Mouse (Mus musculus) heart, embryonic 13.5 days (tissue): Measurements from ENCODE around the gene Agbl4. TPM values are rescaled to one million over a fixed set of nuclear protein-coding genes. Genes with fewer than 3 reads are reported as not detected.

Source experiments
- ATAC-seq: fragments of 200-750 bp; cut with Nextera tagmentation; 2 replicates; pipeline ENCODE4 v1.8.0; 2017; ENCODE audit warnings: moderate TSS enrichment; ENCODE audit not compliant: insufficient number of reproducible peaks, low FRiP score, low TSS enrichment; ENCODE audit errors: extremely low read depth
- H3K27ac ChIP-seq: fragments of 300-500 bp; sonication (generic); replicated peaks from 2 replicates; pipeline ENCODE4 v1.5.1; 2015; ENCODE audit warnings: moderate library complexity, mild to moderate bottlenecking, inconsistent platforms
- H3K27me3 ChIP-seq: fragments of 300-500 bp; sonication (generic); replicated peaks from 2 replicates; pipeline ENCODE4 v1.6.1; 2015; ENCODE audit warnings: mild to moderate bottlenecking, inconsistent platforms
- H3K36me3 ChIP-seq: fragments of 300-500 bp; sonication (generic); 2 replicates; pipeline ENCODE4 v1.6.1; 2015; ENCODE audit warnings: mild to moderate bottlenecking, inconsistent platforms
- H3K4me1 ChIP-seq: fragments of 300-500 bp; sonication (generic); 2 replicates; pipeline ENCODE4 v1.6.1; 2015; ENCODE audit warnings: inconsistent platforms
- H3K4me2 ChIP-seq: fragments of 300-500 bp; sonication (generic); 2 replicates; pipeline ENCODE4 v1.6.1; 2015; ENCODE audit warnings: inconsistent platforms, mild to moderate bottlenecking, moderate library complexity
- H3K4me3 ChIP-seq: fragments of 300-500 bp; sonication (generic); 2 replicates; pipeline ENCODE4 v1.5.1; 2015; ENCODE audit warnings: moderate library complexity, mild to moderate bottlenecking, inconsistent platforms
- H3K9ac ChIP-seq: fragments of 300-500 bp; sonication (generic); 2 replicates; pipeline ENCODE4 v1.6.1; 2015; ENCODE audit warnings: inconsistent platforms, mild to moderate bottlenecking, moderate library complexity
- H3K9me3 ChIP-seq: fragments of 300-500 bp; sonication (generic); 2 replicates; pipeline ENCODE4 v1.6.1; 2016; ENCODE audit warnings: inconsistent platforms
- WGBS: fragments of 180-500 bp; shearing (Covaris S2); methylation state at CpG from one replicate; pipeline ENCODE4 v1.1.7; 2015; ENCODE audit warnings: mixed read lengths; 5-methylcytosine and 5-hydroxymethylcytosine counted together
- polyA plus RNA-seq: library from polyadenylated mRNA; unstranded; fragments of >200 nt; fragmentation: Nextera tagmentation; extraction: Ambion mirVana; gene quantifications from 2 replicates; pipeline ENCODE4 v1.2.1, GENCODE M21; 2015

Agbl4 gene
- polyA plus RNA-seq, 1 experiment from 2014 or later = 0.94 TPM

GRCm38 (mm10) chr4:111449442-111450199 lies 1052.2 kb downstream of the Agbl4 start:
- Histone ChIP-seq H3K27ac (peak overlapping the region; percentile 20; the same call in 1 of the 2 replicates), H3K27me3 (no peaks in the 10 kb centered on the region), H3K4me3 (no peak overlapping the region), H3K36me3 (peaks cover 41% of the 10 kb centered on the region), H3K4me1 (peaks cover 32% of the 10 kb centered on the region), H3K9ac (no peak overlapping the region), H3K9me3 (no peaks in the 10 kb centered on the region), H3K4me2 (no peak overlapping the region)
- no peak for ATAC-seq
- 42% methylated on average over 7 of the region's 7 CpGs for WGBS

- Histone ChIP-seq H3K4me3 (no peak overlapping the region), H3K27ac (no peak overlapping the region), H3K27me3 (no peaks in the 10 kb centered on the region), H3K9me3 (no peaks in the 10 kb centered on the region), H3K9ac (no peak overlapping the region), H3K4me1 (peaks cover 43% of the 10 kb centered on the region), H3K4me2 (no peak overlapping the region), H3K36me3 (peaks cover 53% of the 10 kb centered on the region)
- ATAC-seq = no peak
- 29% methylated on average over 7 of the region's 7 CpGs for WGBS
Observed at GRCm38 (mm10) chr4:111451283-111451918, 1053.9 kb downstream of the Agbl4 start.

- H3K4me1 ChIP-seq = peaks cover 48% of the 10 kb centered on the region
- no peak overlapping the region for H3K9ac ChIP-seq
- H3K9me3 ChIP-seq = no peaks in the 10 kb centered on the region
- no peaks in the 10 kb centered on the region for H3K27me3 ChIP-seq
- WGBS = 83% methylated on average over 5 of the region's 5 CpGs
- no peak for ATAC-seq
- no peak overlapping the region for H3K4me3 ChIP-seq
- H3K36me3 ChIP-seq = peaks cover 61% of the 10 kb centered on the region
- H3K4me2 ChIP-seq = no peak overlapping the region
- no peak overlapping the region for H3K27ac ChIP-seq
Observed at GRCm38 (mm10) chr4:111452192-111452591, 1054.7 kb downstream of the Agbl4 start.

- no peak overlapping the region for H3K27ac ChIP-seq
- H3K9me3 ChIP-seq = no peaks in the 10 kb centered on the region
- WGBS = 75% methylated on average over 3 of the region's 3 CpGs
- no peak for ATAC-seq
- H3K9ac ChIP-seq = no peak overlapping the region
- H3K4me2 ChIP-seq = no peak overlapping the region
- no peaks in the 10 kb centered on the region for H3K27me3 ChIP-seq
- H3K36me3 ChIP-seq = peaks cover 70% of the 10 kb centered on the region
- H3K4me1 ChIP-seq = peaks cover 57% of the 10 kb centered on the region
- no peak overlapping the region for H3K4me3 ChIP-seq
Observed at GRCm38 (mm10) chr4:111453275-111453674, 1055.8 kb downstream of the Agbl4 start.

GRCm38 (mm10) chr4:111455621-111456020 lies 1058.2 kb downstream of the Agbl4 start:
- H3K9me3 ChIP-seq = no peaks in the 10 kb centered on the region
- WGBS = 82% methylated on average over 5 of the region's 5 CpGs
- no peak for ATAC-seq

GRCm38 (mm10) chr4:111457568-111457967 lies 1060.1 kb downstream of the Agbl4 start:
- Histone ChIP-seq H3K4me3 (no peak overlapping the region), H3K27me3 (no peaks in the 10 kb centered on the region), H3K9me3 (no peaks in the 10 kb centered on the region), H3K4me2 (no peak overlapping the region), H3K9ac (no peak overlapping the region), H3K36me3 (peaks cover 68% of the 10 kb centered on the region), H3K4me1 (peaks cover 26% of the 10 kb centered on the region; the same call in 1 of the 2 replicates), H3K27ac (peak overlapping the region; percentile 8; the same call in 1 of the 2 replicates)
- 63% methylated on average over 5 of the region's 5 CpGs for WGBS
- ATAC-seq = no peak

More at GRCm38 (mm10) chr4:111455621-111456020, 1058.2 kb downstream of the Agbl4 start:
- peaks cover 75% of the 10 kb centered on the region for H3K36me3 ChIP-seq
- H3K4me2 ChIP-seq = no peak overlapping the region
- no peaks in the 10 kb centered on the region for H3K27me3 ChIP-seq
- H3K4me1 ChIP-seq = peaks cover 43% of the 10 kb centered on the region
- no peak overlapping the region for H3K27ac ChIP-seq
- H3K9ac ChIP-seq = no peak overlapping the region
- H3K4me3 ChIP-seq = no peak overlapping the region

- H3K27ac ChIP-seq = no peak overlapping the region
- ATAC-seq = no peak
- 76% methylated on average over 2 of the region's 2 CpGs for WGBS
Observed at GRCm38 (mm10) chr4:111467293-111467773, 1069.9 kb downstream of the Agbl4 start.

GRCm38 (mm10) chr4:111467796-111468195 lies 1070.3 kb downstream of the Agbl4 start:
- no peaks in the 10 kb centered on the region for H3K9me3 ChIP-seq
- H3K9ac ChIP-seq = no peak overlapping the region
- H3K27ac ChIP-seq = no peak overlapping the region
- H3K36me3 ChIP-seq = no peaks in the 10 kb centered on the region
- no peak for ATAC-seq
- H3K27me3 ChIP-seq = no peaks in the 10 kb centered on the region
- H3K4me1 ChIP-seq = peaks cover 4% of the 10 kb centered on the region; the same call in 1 of the 2 replicates
- 81% methylated on average over 4 of the region's 4 CpGs for WGBS
- no peak overlapping the region for H3K4me2 ChIP-seq
- H3K4me3 ChIP-seq = no peak overlapping the region

More at GRCm38 (mm10) chr4:111467293-111467773, 1069.9 kb downstream of the Agbl4 start:
- peaks cover 4% of the 10 kb centered on the region; the same call in 1 of the 2 replicates for H3K4me1 ChIP-seq
- no peaks in the 10 kb centered on the region for H3K27me3 ChIP-seq
- no peaks in the 10 kb centered on the region for H3K9me3 ChIP-seq
- H3K4me3 ChIP-seq = no peak overlapping the region
- no peak overlapping the region for H3K9ac ChIP-seq
- no peak overlapping the region for H3K4me2 ChIP-seq
- no peaks in the 10 kb centered on the region for H3K36me3 ChIP-seq

GRCm38 (mm10) chr4:111469847-111470246 lies 1072.4 kb downstream of the Agbl4 start:
- Histone ChIP-seq H3K4me2 (no peak overlapping the region), H3K4me1 (peaks cover 4% of the 10 kb centered on the region; the same call in 1 of the 2 replicates), H3K4me3 (no peak overlapping the region), H3K27ac (no peak overlapping the region), H3K27me3 (no peaks in the 10 kb centered on the region), H3K36me3 (no peaks in the 10 kb centered on the region), H3K9ac (no peak overlapping the region), H3K9me3 (no peaks in the 10 kb centered on the region)
- ATAC-seq = no peak
- WGBS = 69% methylated on average over 2 of the region's 2 CpGs

GRCm38 (mm10) chr4:111471726-111472125 lies 1074.3 kb downstream of the Agbl4 start:
- H3K27ac ChIP-seq = no peak overlapping the region
- peaks cover 4% of the 10 kb centered on the region; the same call in 1 of the 2 replicates for H3K4me1 ChIP-seq
- WGBS = 62% methylated on average over 3 of the region's 3 CpGs
- no peak overlapping the region for H3K4me2 ChIP-seq
- no peak overlapping the region for H3K9ac ChIP-seq
- ATAC-seq = no peak
- no peak overlapping the region for H3K4me3 ChIP-seq
- no peaks in the 10 kb centered on the region for H3K27me3 ChIP-seq
- H3K9me3 ChIP-seq = no peaks in the 10 kb centered on the region
- H3K36me3 ChIP-seq = no peaks in the 10 kb centered on the region

- ATAC-seq = no peak
- H3K9me3 ChIP-seq = no peaks in the 10 kb centered on the region
Observed at GRCm38 (mm10) chr4:111472511-111472910, 1075.0 kb downstream of the Agbl4 start.

More at GRCm38 (mm10) chr4:111472511-111472910, 1075.0 kb downstream of the Agbl4 start:
- 68% methylated on average over 3 of the region's 3 CpGs for WGBS
- Histone ChIP-seq H3K9ac (no peak overlapping the region), H3K27me3 (no peaks in the 10 kb centered on the region), H3K4me2 (no peak overlapping the region), H3K36me3 (no peaks in the 10 kb centered on the region), H3K27ac (no peak overlapping the region), H3K4me1 (peaks cover 1% of the 10 kb centered on the region), H3K4me3 (no peak overlapping the region)
